Mouse (Mus musculus) small intestine, adult 2 months (tissue): Measurements from ENCODE around the gene Cacna1a. TPM values are rescaled to one million over a fixed set of nuclear protein-coding genes. Genes with fewer than 3 reads are reported as not detected.

Source experiments
- H3K27ac ChIP-seq: fragments of 200-500 bp; 2 replicates; pipeline ENCODE4 v1.5.1; 2012; ENCODE audit warnings: low read depth, low read length, control low read depth, inconsistent platforms; ENCODE audit not compliant: insufficient read depth
- H3K27me3 ChIP-seq: fragments of 200-500 bp; 2 replicates; pipeline ENCODE4 v1.6.1; 2012; ENCODE audit warnings: mild to moderate bottlenecking, moderate library complexity, low read length, inconsistent platforms; ENCODE audit not compliant: control insufficient read depth, insufficient read depth
- H3K36me3 ChIP-seq: fragments of 200-500 bp; 2 replicates; pipeline ENCODE4 v1.6.1; 2012; ENCODE audit warnings: mild to moderate bottlenecking, low read length, control low read depth, inconsistent platforms; ENCODE audit not compliant: control insufficient read depth, insufficient read depth
- H3K4me1 ChIP-seq: fragments of 200-500 bp; 2 replicates; pipeline ENCODE4 v1.6.1; 2012; ENCODE audit warnings: low read length, inconsistent platforms, mixed read lengths; ENCODE audit not compliant: control insufficient read depth, insufficient read depth, insufficient read length
- H3K4me3 ChIP-seq: fragments of 200-500 bp; 2 replicates; pipeline ENCODE4 v1.5.1; 2012; ENCODE audit warnings: low read depth, mild to moderate bottlenecking, control low read depth, inconsistent platforms, low read length, moderate library complexity
- CTCF ChIP-seq: fragments of 200-500 bp; IDR thresholded peaks from 2 replicates; pipeline ENCODE4 v1.5.1; 2012; ENCODE audit warnings: low read depth, mild to moderate bottlenecking, control low read depth, inconsistent platforms, low read length, moderate library complexity, mixed read lengths; ENCODE audit not compliant: insufficient replicate concordance, insufficient read length; ENCODE audit errors: extremely low read depth
- POLR2A ChIP-seq: fragments of 200-500 bp; IDR thresholded peaks from 2 replicates; pipeline ENCODE4 v1.6.1; 2012; ENCODE audit warnings: low read depth, mild to moderate bottlenecking, control low read depth, inconsistent platforms, low read length, moderate library complexity
- WGBS: fragments of 180-500 bp; shearing (Covaris S2); methylation state at CpG from one replicate; pipeline ENCODE4 v1.1.7; 2018; 5-methylcytosine and 5-hydroxymethylcytosine counted together
- polyA plus RNA-seq: library from polyadenylated mRNA; depleted of rRNA; stranded (reverse); fragments of >200 nt; gene quantifications from 2 replicates; pipeline ENCODE4 v1.2.3, GENCODE M21; 2012

Gene Cacna1a
- polyA plus RNA-seq, 1 experiment: 23.5 TPM

- Histone ChIP-seq H3K27me3 (no peaks in the 10 kb centered on the region), H3K27ac (peak overlapping the region; percentile 93), H3K36me3 (no peaks in the 10 kb centered on the region), H3K4me3 (peak overlapping the region; percentile 63), H3K4me1 (peaks cover 14% of the 10 kb centered on the region)
- WGBS: 13% methylated on average over 10 of the region's 10 CpGs
- TF ChIP-seq POLR2A (no peak), CTCF (no peak)
Observed at GRCm38 (mm10) chr8:84656191-84656525, 267.9 kb downstream of the Cacna1a start.

DNA sequence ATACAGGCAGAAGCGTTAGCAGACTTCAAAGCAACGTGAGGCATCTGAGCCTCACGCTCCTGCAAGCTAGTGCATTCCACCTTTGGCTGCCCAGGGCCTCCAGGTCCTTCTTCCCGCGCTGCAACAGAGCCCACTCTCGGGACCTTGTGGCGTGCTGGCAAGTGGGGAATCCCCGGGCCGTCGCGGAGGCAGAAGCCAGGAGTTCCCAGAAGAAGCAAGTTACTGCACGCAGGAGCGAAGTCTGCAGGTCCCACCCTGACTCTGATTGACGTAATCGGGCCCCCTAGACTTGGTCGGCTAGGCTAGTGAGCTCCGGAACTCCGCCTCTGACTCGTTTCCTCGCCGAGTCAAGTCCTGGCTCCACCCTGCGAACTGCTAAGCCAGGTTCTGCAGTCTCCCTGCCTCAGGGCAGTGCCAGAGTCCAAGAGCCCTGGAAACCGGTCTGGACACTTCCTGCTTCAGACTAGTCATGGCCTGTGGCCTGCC, 268.4 kb downstream of the Cacna1a start:
- Histone ChIP-seq H3K27me3 (no peaks in the 10 kb centered on the region), H3K4me3 (peak overlapping the region; percentile 63), H3K36me3 (no peaks in the 10 kb centered on the region), H3K27ac (peak overlapping the region; percentile 93), H3K4me1 (peaks cover 14% of the 10 kb centered on the region)
- WGBS: under 1% methylated on average over 23 of the region's 23 CpGs
- TF ChIP-seq POLR2A (peak; percentile 49; the same call in 1 of the 2 replicates), CTCF (no peak)

DNA sequence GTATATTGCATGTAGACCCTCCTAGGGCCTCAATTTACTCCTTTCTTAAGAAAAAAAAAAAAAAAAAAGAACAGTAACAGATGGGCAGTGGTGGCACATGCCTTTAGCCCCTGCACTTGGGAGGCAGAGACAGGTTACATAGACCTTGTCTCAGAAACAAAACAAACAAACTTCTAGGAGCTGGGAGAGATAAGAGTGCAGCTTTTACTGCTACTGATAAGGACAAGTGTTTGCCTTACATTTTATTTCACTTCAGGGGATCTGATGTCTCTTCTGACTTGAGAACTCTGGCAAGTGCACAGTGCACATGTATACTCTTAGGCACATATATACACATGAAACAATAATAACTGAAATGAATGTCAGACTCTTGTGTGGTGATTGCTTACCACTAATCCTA, 269.0 kb downstream of the Cacna1a start:
- H3K36me3 ChIP-seq: no peaks in the 10 kb centered on the region
- H3K4me1 ChIP-seq: peaks cover 14% of the 10 kb centered on the region
- TF ChIP-seq POLR2A: no peak
- no peak for TF ChIP-seq CTCF
- no peaks in the 10 kb centered on the region for H3K27me3 ChIP-seq
- no peak overlapping the region for H3K4me3 ChIP-seq
- peak overlapping the region; percentile 93 for H3K27ac ChIP-seq

- Histone ChIP-seq H3K27me3 (no peaks in the 10 kb centered on the region), H3K27ac (peak overlapping the region; percentile 93), H3K4me3 (no peak overlapping the region), H3K4me1 (peaks cover 14% of the 10 kb centered on the region), H3K36me3 (no peaks in the 10 kb centered on the region)
- TF ChIP-seq POLR2A (no peak), CTCF (no peak)
- 27% methylated on average over 4 of the region's 4 CpGs for WGBS
Observed at GRCm38 (mm10) chr8:84657680-84658079, 269.4 kb downstream of the Cacna1a start.

DNA sequence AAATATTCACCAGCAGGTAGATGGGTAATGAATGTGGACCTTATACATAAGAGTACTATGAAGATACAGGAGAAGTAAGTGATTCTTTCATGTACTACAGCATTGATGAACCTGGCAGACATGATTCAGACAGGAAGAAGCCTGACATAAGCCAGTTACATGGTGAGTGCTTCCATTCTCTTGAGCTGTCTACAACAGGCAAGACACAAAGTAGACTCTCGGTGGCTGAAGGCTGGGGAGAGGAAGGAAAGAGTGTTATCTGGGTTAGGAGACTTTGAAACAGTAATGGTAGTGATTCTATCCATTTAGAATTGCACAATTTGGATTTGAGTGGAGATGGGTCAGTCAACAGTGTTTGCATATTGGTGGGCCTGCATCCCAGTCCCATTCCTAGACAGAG, 270.7 kb downstream of the Cacna1a start:
- peaks cover 14% of the 10 kb centered on the region for H3K4me1 ChIP-seq
- H3K36me3 ChIP-seq: no peaks in the 10 kb centered on the region
- H3K27ac ChIP-seq: no peak overlapping the region
- 37% methylated on average over 1 of the region's 1 CpGs for WGBS
- TF ChIP-seq POLR2A (no peak), CTCF (no peak)
- no peak overlapping the region for H3K4me3 ChIP-seq
- H3K27me3 ChIP-seq: no peaks in the 10 kb centered on the region

- Histone ChIP-seq H3K4me3 (peak overlapping the region; percentile 91), H3K27me3 (no peaks in the 10 kb centered on the region), H3K27ac (peak overlapping the region; percentile 98), H3K36me3 (no peaks in the 10 kb centered on the region), H3K4me1 (peaks cover 15% of the 10 kb centered on the region)
- WGBS: 3% methylated on average over 33 of the region's 33 CpGs
- TF ChIP-seq CTCF (no peak), POLR2A (peak; percentile 48)
Observed at GRCm38 (mm10) chr8:84659936-84660818, 271.9 kb downstream of the Cacna1a start.

DNA sequence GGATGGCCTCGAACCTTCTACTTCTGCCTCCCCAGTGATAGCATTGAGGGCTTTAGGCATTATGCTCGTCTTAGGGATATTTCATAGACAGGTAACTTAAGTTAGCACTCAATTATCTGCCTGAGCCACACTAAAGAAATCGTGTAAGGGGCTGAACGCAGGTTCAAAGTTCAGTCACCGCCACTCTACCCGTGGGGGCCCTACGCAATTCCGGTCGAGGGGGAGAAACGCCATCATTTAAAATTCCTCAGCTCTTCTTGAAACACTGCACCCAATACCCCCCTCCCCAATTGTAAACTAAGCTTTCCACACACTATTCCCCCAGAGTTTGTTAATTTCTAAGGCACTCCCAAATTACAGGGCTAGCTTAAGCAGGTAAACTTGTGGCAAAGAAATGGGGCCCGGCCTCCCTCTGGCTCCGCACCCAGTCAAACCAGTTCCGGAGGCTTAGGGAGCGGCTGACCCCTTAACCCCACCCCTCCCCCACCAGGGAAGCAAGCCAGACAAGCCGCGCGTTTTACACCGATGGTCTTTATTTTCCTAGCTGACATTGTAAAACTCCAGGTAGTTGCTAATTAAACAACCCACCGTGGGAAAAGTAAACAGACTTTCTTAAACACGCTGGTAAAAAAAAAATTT, 272.7 kb downstream of the Cacna1a start:
- 2% methylated on average over 20 of the region's 20 CpGs for WGBS
- TF ChIP-seq POLR2A: no peak; the same call in 1 of the 2 replicates
- peaks cover 17% of the 10 kb centered on the region for H3K4me1 ChIP-seq
- peak overlapping the region; percentile 91 for H3K4me3 ChIP-seq
- H3K27ac ChIP-seq: peak overlapping the region; percentile 98
- H3K36me3 ChIP-seq: no peaks in the 10 kb centered on the region
- no peaks in the 10 kb centered on the region for H3K27me3 ChIP-seq
